Mouse (Mus musculus): Measurements from ENCODE around the gene Pum1. TPM values are rescaled to one million over a fixed set of nuclear protein-coding genes. Genes with fewer than 3 reads are reported as not detected.

Gene Pum1
- total RNA-seq, 2 experiments from 2014 or later: 66.0 to 66.8 TPM

GRCm38 (mm10) chr4:130715623-130716022 lies 52.5 kb downstream of the Pum1 start:
- intact Hi-C loops (cut with DNase I): no loop called here
- no peak for DNase-seq

GRCm38 (mm10) chr4:130719348-130719747 lies 56.2 kb downstream of the Pum1 start:
- no peak for DNase-seq
- intact Hi-C loops (cut with DNase I): no loop called here

- no peak for DNase-seq
- intact Hi-C loops (cut with DNase I): no loop called here
Observed at GRCm38 (mm10) chr4:130722607-130723006, 59.5 kb downstream of the Pum1 start.

- no peak for DNase-seq
- intact Hi-C loops (cut with DNase I): no loop called here
Observed at GRCm38 (mm10) chr4:130726118-130726517, 63.0 kb downstream of the Pum1 start.

- intact Hi-C loops (cut with DNase I): no loop called here
- DNase-seq: no peak
Observed at GRCm38 (mm10) chr4:130735957-130736356, 72.8 kb downstream of the Pum1 start.

- peak; percentile 68 to 71 for DNase-seq
- intact Hi-C loops (cut with DNase I): no loop called here
Observed at GRCm38 (mm10) chr4:130738527-130738926, 75.4 kb downstream of the Pum1 start.

GRCm38 (mm10) chr4:130744058-130744457 lies 80.9 kb downstream of the Pum1 start:
- intact Hi-C loops (cut with DNase I): no loop called here
- no peak for DNase-seq

- peak in 1 of 2 experiments; percentile 48 for DNase-seq
- intact Hi-C loops (cut with DNase I): no loop called here
Observed at GRCm38 (mm10) chr4:130745561-130746306, 82.6 kb downstream of the Pum1 start.

GRCm38 (mm10) chr4:130749566-130749965 lies 86.4 kb downstream of the Pum1 start:
- intact Hi-C loops (cut with DNase I): no loop called here
- DNase-seq: no peak

GRCm38 (mm10) chr4:130751966-130752365 lies 88.8 kb downstream of the Pum1 start:
- DNase-seq: no peak
- intact Hi-C loops (cut with DNase I): no loop called here

GRCm38 (mm10) chr4:130752591-130752990 lies 89.5 kb downstream of the Pum1 start:
- intact Hi-C loops (cut with DNase I): no loop called here
- DNase-seq: no peak

- intact Hi-C loops (cut with DNase I): no loop called here
- DNase-seq: peak; percentile 79 to 80
Observed at GRCm38 (mm10) chr4:130753755-130754154, 90.6 kb downstream of the Pum1 start.

- no peak for DNase-seq
- intact Hi-C loops (cut with DNase I): no loop called here
Observed at GRCm38 (mm10) chr4:130754776-130755175, 91.7 kb downstream of the Pum1 start.

- intact Hi-C loops (cut with DNase I): no loop called here
Observed at GRCm38 (mm10) chr4:130759875-130760274, 96.8 kb downstream of the Pum1 start.

GRCm38 (mm10) chr4:130761809-130762208 lies 98.7 kb downstream of the Pum1 start:
- intact Hi-C loops (cut with DNase I): no loop called here
- DNase-seq: no peak

More at GRCm38 (mm10) chr4:130759875-130760274, 96.8 kb downstream of the Pum1 start:
- no peak for DNase-seq

- intact Hi-C loops (cut with DNase I): no loop called here
Observed at GRCm38 (mm10) chr4:130765399-130766160, 102.5 kb downstream of the Pum1 start.

GRCm38 (mm10) chr4:130766387-130766786 lies 103.3 kb downstream of the Pum1 start:
- intact Hi-C loops (cut with DNase I): no loop called here
- no peak for DNase-seq

More at GRCm38 (mm10) chr4:130765399-130766160, 102.5 kb downstream of the Pum1 start:
- DNase-seq: no peak

- intact Hi-C loops (cut with DNase I): no loop called here
- no peak for DNase-seq
Observed at GRCm38 (mm10) chr4:130766926-130767325, 103.8 kb downstream of the Pum1 start.

- DNase-seq: no peak
- intact Hi-C loops (cut with DNase I): no loop called here
Observed at GRCm38 (mm10) chr4:130773899-130774298, 110.8 kb downstream of the Pum1 start.

GRCm38 (mm10) chr4:130774822-130775221 lies 111.7 kb downstream of the Pum1 start:
- DNase-seq: no peak
- intact Hi-C loops (cut with DNase I): no loop called here

- intact Hi-C loops (cut with DNase I): no loop called here
- DNase-seq: no peak
Observed at GRCm38 (mm10) chr4:130777647-130778046, 114.5 kb downstream of the Pum1 start.

GRCm38 (mm10) chr4:130779037-130779436 lies 115.9 kb downstream of the Pum1 start:
- DNase-seq: no peak
- intact Hi-C loops (cut with DNase I): no loop called here

All from heart, postnatal 10 days (tissue).